Mouse (Mus musculus) left cerebral cortex, adult 9 months (tissue): ENCODE data around the gene Dnm3.

ENCODE experiments used
- DNase-seq, 2 experiments: peaks; one replicate each; pipeline ENCODE4 v3.0.0; 2022; ENCODE audit warnings: low spot score in 2 of 2

The Dnm3 gene

GRCm38 (mm10) chr1:162163687-162164484 is 313.9 kb downstream of the Dnm3 start:
- DNase-seq = no peak

GRCm38 (mm10) chr1:162162677-162163076 is 315.2 kb downstream of the Dnm3 start:
- no peak for DNase-seq

- DNase-seq = no peak
Observed at GRCm38 (mm10) chr1:162162249-162162648, 315.6 kb downstream of the Dnm3 start.

- DNase-seq = no peak
Observed at GRCm38 (mm10) chr1:162160718-162161117, 317.1 kb downstream of the Dnm3 start.

GRCm38 (mm10) chr1:162158486-162158885 is 319.3 kb downstream of the Dnm3 start:
- no peak for DNase-seq

GRCm38 (mm10) chr1:162157659-162158058 is 320.2 kb downstream of the Dnm3 start:
- DNase-seq = no peak

- DNase-seq = no peak
Observed at GRCm38 (mm10) chr1:162156873-162157272, 321.0 kb downstream of the Dnm3 start.

- DNase-seq = no peak
Observed at GRCm38 (mm10) chr1:162155546-162155945, 322.3 kb downstream of the Dnm3 start.

- DNase-seq = no peak
Observed at GRCm38 (mm10) chr1:162153118-162153517, 324.7 kb downstream of the Dnm3 start.

GRCm38 (mm10) chr1:162149730-162150129 is 328.1 kb downstream of the Dnm3 start:
- no peak for DNase-seq

GRCm38 (mm10) chr1:162147554-162147953 is 330.3 kb downstream of the Dnm3 start:
- no peak for DNase-seq

GRCm38 (mm10) chr1:162145748-162146147 is 332.1 kb downstream of the Dnm3 start:
- DNase-seq = no peak

- DNase-seq = no peak
Observed at GRCm38 (mm10) chr1:162144992-162145391, 332.8 kb downstream of the Dnm3 start.

- no peak for DNase-seq
Observed at GRCm38 (mm10) chr1:162143974-162144912, 333.6 kb downstream of the Dnm3 start.

- DNase-seq = no peak
Observed at GRCm38 (mm10) chr1:162142285-162142684, 335.5 kb downstream of the Dnm3 start.

GRCm38 (mm10) chr1:162136328-162136727 is 341.5 kb downstream of the Dnm3 start:
- no peak for DNase-seq

- DNase-seq = no peak
Observed at GRCm38 (mm10) chr1:162135451-162136213, 342.2 kb downstream of the Dnm3 start.

- DNase-seq = no peak
Observed at GRCm38 (mm10) chr1:162134651-162135066, 343.2 kb downstream of the Dnm3 start.

- no peak for DNase-seq
Observed at GRCm38 (mm10) chr1:162132908-162133641, 344.8 kb downstream of the Dnm3 start.

GRCm38 (mm10) chr1:162126856-162127792 is 350.7 kb downstream of the Dnm3 start:
- no peak for DNase-seq
